Mouse (Mus musculus): ENCODE measurements at regions not wholly inside any gene's neighbourhood (a gene's known extent, or its start where the extent isn't known, plus 50 kb on each side); places are given as distances from the start of the nearest gene placed in this dataset.
A peak's percentile ranks its signal among the peaks of the same experiment; 100 is the strongest.
"Not testable (repeated sequence)": the region's sequence is repeated elsewhere in the genome, so short reads cannot be mapped to it uniquely, and the experiment has no call there.

- DNase-seq (ENCODE audit: low spot score in 2 of 2), result peak; percentile 100
These were observed 219.1 kb downstream of the Gm31371 start for GRCm38 (mm10) chr8:20122067-20122925.

GRCm38 (mm10) chr8:20123545-20123944, 220.4 kb downstream of the Gm31371 start:
- not testable (repeated sequence) for DNase-seq (ENCODE audit: low spot score in 2 of 2)

GRCm38 (mm10) chr8:20135626-20136025, 227.4 kb downstream of the Gm15319 start:
- not testable (repeated sequence) for DNase-seq (ENCODE audit: low spot score in 2 of 2)

- not testable (repeated sequence) for DNase-seq (ENCODE audit: low spot score in 2 of 2)
These were observed 217.6 kb downstream of the Gm15319 start for GRCm38 (mm10) chr8:20145436-20145835.

GRCm38 (mm10) chr8:20151317-20152047, 211.5 kb downstream of the Gm15319 start:
- not testable (repeated sequence) for DNase-seq (ENCODE audit: low spot score in 2 of 2)

GRCm38 (mm10) chr8:20154091-20154490, 208.9 kb downstream of the Gm15319 start:
- not testable (repeated sequence) for DNase-seq (ENCODE audit: low spot score in 2 of 2)

Data from adrenal gland, adult 18-20 months (tissue).